Mouse (Mus musculus) midbrain, embryonic 11.5 days (tissue): ENCODE measurements around the gene Irs1. TPM values are rescaled to one million over a fixed set of nuclear protein-coding genes. Genes with fewer than 3 reads are reported as not detected.

Source experiments
- ATAC-seq: fragments of 200-750 bp; cut with Nextera tagmentation; 2 replicates; pipeline ENCODE4 v1.8.0; 2017; ENCODE audit warnings: moderate TSS enrichment, moderate library complexity; ENCODE audit not compliant: low FRiP score
- DNase-seq: peaks from one replicate; pipeline ENCODE4 v3.0.0; 2015; ENCODE audit warnings: low spot score; ENCODE audit errors: missing footprints
- H3K27ac ChIP-seq: fragments of 300-500 bp; sonication (generic); 2 replicates; pipeline ENCODE4 v1.5.1; 2014; ENCODE audit warnings: low read depth, low read length
- H3K27me3 ChIP-seq: fragments of 300-500 bp; sonication (generic); 2 replicates; pipeline ENCODE4 v1.6.1; 2014; ENCODE audit warnings: mild to moderate bottlenecking, low read length, moderate library complexity, mixed read lengths; ENCODE audit not compliant: control insufficient read depth, insufficient read depth
- H3K36me3 ChIP-seq: fragments of 300-500 bp; sonication (generic); 2 replicates; pipeline ENCODE4 v1.6.1; 2014; ENCODE audit warnings: mild to moderate bottlenecking, low read length, moderate library complexity, mixed read lengths; ENCODE audit not compliant: control insufficient read depth, insufficient read depth
- H3K4me1 ChIP-seq: fragments of 300-500 bp; sonication (generic); 2 replicates; pipeline ENCODE4 v1.6.1; 2014; ENCODE audit warnings: low read length; ENCODE audit not compliant: control insufficient read depth, insufficient read depth
- H3K4me2 ChIP-seq: fragments of 300-500 bp; sonication (generic); 2 replicates; pipeline ENCODE4 v1.6.1; 2014; ENCODE audit warnings: mild to moderate bottlenecking, moderate library complexity
- H3K4me3 ChIP-seq: fragments of 300-500 bp; sonication (generic); 2 replicates; pipeline ENCODE4 v1.5.1; 2014; ENCODE audit warnings: low read depth, low read length
- H3K9ac ChIP-seq: fragments of 300-500 bp; sonication (generic); 2 replicates; pipeline ENCODE4 v1.6.1; 2014; ENCODE audit warnings: low read length
- H3K9me3 ChIP-seq: fragments of 300-500 bp; sonication (generic); 2 replicates; pipeline ENCODE4 v1.6.1; 2016; ENCODE audit warnings: low read length; ENCODE audit not compliant: control insufficient read depth
- WGBS: fragments of 180-500 bp; shearing (Covaris S2); extraction: QIAGEN DNeasy Blood & Tissue Kit; methylation state at CpG from one replicate; pipeline ENCODE4 v1.1.7; 2014; 5-methylcytosine and 5-hydroxymethylcytosine counted together
- polyA plus RNA-seq: library from polyadenylated mRNA; unstranded; fragments of >200 nt; fragmentation: Nextera tagmentation; extraction: Ambion mirVana; gene quantifications from 2 replicates; pipeline ENCODE4 v1.2.1, GENCODE M21; 2014

The Irs1 gene
- polyA plus RNA-seq, result 5.3 and 5.9 TPM in 2 replicates

DNA sequence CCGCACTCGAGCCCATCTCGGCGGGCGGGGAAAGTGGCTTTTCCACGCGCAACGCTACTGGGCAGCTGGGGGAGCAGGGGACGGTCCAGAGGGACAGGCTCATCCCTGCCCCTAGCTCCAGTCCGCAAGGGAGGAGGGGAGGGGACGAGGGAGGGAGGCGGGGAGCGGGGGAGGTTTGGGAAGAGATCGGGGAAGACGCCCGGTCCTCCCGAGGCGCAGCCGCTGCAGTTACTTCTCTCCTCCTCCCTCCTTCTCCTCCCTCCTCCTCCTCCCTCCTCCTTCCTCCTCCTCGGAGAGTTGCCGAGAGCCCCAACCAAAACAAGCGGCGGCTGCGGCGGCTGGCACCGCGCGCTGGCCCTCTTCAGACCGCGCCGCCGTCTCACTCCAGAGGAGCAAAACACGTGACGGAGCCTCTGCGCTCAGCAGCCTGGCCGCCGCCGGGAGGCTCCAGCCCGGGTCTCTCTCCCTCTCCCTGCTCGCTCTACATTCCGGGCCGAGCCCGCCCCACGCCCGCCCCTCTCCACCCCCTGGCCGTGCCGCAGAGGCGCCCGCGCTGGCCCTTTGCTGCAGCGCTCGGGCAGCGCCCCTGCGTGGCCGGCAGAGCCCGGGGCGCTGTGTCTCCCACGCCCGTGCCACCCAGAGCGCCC, at the start of gene Irs1:
Gene Irs1, minus strand, starts transcription at position 266 of the 647 bp plus-strand sequence.
- peak within 1 kb of the TSS; percentile 80 for H3K9ac ChIP-seq
- H3K9me3 ChIP-seq, result no peaks in the 10 kb centered on the region; the same call in 1 of the 2 replicates
- peaks cover 33% of the 10 kb centered on the region for H3K4me1 ChIP-seq
- peaks cover 14% of the 10 kb centered on the region for H3K36me3 ChIP-seq
- peak; percentile 88 for ATAC-seq
- H3K4me3 ChIP-seq, result peak within 1 kb of the TSS; percentile 66
- WGBS, result under 1% methylated on average over 57 of the region's 60 CpGs
- peak within 1 kb of the TSS; percentile 83 for H3K4me2 ChIP-seq
- peak; percentile 98 for DNase-seq
- H3K27ac ChIP-seq, result peak within 1 kb of the TSS; percentile 93
- no peaks in the 10 kb centered on the region for H3K27me3 ChIP-seq

DNA sequence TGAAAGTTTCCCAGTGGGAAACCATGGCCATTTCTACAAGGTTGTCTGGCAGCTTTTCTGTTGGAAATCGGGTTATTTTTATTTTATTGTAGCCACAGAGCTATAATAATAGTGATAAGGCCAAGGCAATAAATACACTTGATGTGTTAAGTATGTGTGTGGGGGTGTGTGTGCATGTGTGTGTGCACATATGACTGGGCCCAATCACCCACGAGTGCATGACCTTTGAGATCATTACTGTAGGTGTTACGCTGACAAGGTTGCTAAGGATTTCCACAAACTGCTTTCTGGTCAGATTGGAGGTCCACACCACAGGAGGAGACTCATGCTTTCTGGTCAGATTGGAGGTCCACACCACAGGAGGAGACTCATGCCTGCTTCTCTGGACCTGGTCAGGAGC, 43.3 kb upstream of the Irs1 start:
- WGBS, result 93% methylated on average over 3 of the region's 3 CpGs

DNA sequence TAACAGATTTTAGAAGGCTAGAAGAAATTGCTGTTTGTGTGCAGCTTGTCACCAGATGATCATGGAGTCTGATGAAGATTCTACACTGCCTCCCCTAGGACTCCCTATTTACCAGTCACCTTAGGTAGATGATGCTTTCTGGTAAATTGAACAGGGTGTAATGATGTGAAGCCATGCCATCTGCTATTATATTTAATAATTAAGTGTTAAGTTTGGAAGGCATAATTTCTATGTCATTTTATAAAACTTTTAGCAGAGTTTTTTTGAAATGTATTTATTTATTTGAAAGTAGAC, 38.7 kb upstream of the Irs1 start:
- no peaks in the 10 kb centered on the region for H3K9me3 ChIP-seq
- no peaks in the 10 kb centered on the region for H3K27me3 ChIP-seq
- H3K36me3 ChIP-seq, result no peaks in the 10 kb centered on the region
- H3K4me1 ChIP-seq, result peaks cover 2% of the 10 kb centered on the region; the same call in 1 of the 2 replicates
- no peak for DNase-seq
- ATAC-seq, result peak; percentile 73
- no peak overlapping the region for H3K9ac ChIP-seq
- no peak overlapping the region for H3K4me3 ChIP-seq
- no peak overlapping the region for H3K4me2 ChIP-seq
- H3K27ac ChIP-seq, result no peak overlapping the region

More for the DNA sequence above, 43.3 kb upstream of the Irs1 start:
- H3K27me3 ChIP-seq, result no peaks in the 10 kb centered on the region
- H3K27ac ChIP-seq, result no peak overlapping the region
- H3K9ac ChIP-seq, result no peak overlapping the region
- no peaks in the 10 kb centered on the region for H3K36me3 ChIP-seq
- ATAC-seq (no peak), DNase-seq (peak; percentile 54)
- H3K4me1 ChIP-seq, result peaks cover 5% of the 10 kb centered on the region; the same call in 1 of the 2 replicates
- no peaks in the 10 kb centered on the region for H3K9me3 ChIP-seq
- no peak overlapping the region for H3K4me2 ChIP-seq
- no peak overlapping the region for H3K4me3 ChIP-seq

DNA sequence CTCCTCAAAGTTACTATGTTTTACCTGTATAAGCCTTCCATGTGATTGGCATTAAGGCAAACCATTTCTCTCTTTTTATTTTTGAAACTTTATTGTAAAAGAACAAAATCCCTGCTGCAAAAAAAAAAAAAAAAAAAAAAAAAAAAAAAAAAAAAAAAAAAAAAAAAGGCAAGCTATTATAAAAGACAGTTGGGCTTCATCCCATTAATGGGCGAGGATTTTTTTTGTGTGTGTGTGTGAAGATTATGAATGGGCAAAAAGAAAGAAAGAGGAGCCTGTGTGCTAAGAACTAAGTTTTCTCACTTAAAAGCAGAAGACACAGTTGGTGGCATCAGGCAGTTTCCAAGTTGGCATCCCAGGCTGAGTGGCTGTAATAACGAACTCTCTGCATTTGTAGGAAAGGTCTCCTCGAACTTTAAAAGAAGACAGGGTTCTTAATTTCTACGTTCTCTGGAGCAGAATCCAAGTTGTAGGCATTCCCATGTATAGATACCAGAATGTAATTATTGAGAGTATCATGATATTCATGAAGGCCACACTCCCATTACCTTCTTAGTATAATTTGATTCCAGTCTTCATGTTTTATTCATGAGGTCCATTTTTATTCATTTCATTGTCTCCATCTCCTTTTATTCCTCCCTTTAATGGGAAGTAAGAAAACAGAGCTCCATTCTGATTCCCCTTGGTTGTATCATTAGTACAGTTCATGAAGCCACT, 38.2 kb upstream of the Irs1 start:
- Histone ChIP-seq H3K9ac (no peak overlapping the region), H3K9me3 (no peaks in the 10 kb centered on the region), H3K4me2 (no peak overlapping the region), H3K27me3 (no peaks in the 10 kb centered on the region), H3K4me3 (no peak overlapping the region), H3K36me3 (no peaks in the 10 kb centered on the region), H3K27ac (no peak overlapping the region), H3K4me1 (peaks cover 2% of the 10 kb centered on the region; the same call in 1 of the 2 replicates)
- DNase-seq (no peak), ATAC-seq (peak; percentile 58)
- WGBS, result 60% methylated on average over 4 of the region's 4 CpGs

DNA sequence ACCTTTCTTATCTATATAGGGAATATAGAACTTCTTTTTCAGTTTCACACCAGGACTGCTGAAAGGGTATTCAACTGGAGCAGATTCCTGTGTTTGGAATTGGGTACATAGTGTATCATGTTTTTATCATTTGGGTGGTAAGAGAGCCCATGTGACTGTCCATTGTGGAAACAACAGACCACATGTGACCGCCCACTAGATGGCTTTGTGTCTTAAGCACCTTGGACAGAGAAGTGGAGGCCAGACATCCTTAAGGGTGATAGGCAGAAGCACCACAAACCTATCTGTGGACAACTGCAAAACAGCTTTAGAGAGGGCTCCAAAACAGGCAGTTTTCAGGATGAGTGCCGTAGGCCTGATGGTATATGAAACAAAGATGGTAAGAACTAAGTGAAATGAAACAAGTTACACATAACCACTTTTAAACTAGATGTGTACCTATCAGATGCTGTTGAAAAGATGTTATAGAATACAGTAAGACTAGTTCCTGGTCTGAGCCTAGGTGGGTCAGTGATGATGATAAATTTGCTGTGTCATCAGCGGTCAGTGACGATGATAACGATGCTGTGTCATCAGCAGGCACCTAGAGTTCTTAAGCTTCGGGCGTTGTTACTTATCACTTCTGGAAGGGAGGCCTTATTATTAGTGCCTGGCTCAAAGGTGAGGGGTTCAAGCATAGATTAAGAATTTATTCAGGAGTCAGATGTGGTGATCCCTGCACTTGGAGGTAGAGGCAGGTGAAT, 37.0 kb upstream of the Irs1 start:
- H3K4me1 ChIP-seq, result peaks cover 2% of the 10 kb centered on the region; the same call in 1 of the 2 replicates
- H3K27ac ChIP-seq, result no peak overlapping the region
- no peak overlapping the region for H3K9ac ChIP-seq
- WGBS, result 94% methylated on average over 7 of the region's 7 CpGs
- peak; percentile 64 for DNase-seq
- H3K27me3 ChIP-seq, result no peaks in the 10 kb centered on the region
- H3K4me2 ChIP-seq, result no peak overlapping the region
- H3K36me3 ChIP-seq, result no peaks in the 10 kb centered on the region
- no peak for ATAC-seq
- no peak overlapping the region for H3K4me3 ChIP-seq
- H3K9me3 ChIP-seq, result no peaks in the 10 kb centered on the region

DNA sequence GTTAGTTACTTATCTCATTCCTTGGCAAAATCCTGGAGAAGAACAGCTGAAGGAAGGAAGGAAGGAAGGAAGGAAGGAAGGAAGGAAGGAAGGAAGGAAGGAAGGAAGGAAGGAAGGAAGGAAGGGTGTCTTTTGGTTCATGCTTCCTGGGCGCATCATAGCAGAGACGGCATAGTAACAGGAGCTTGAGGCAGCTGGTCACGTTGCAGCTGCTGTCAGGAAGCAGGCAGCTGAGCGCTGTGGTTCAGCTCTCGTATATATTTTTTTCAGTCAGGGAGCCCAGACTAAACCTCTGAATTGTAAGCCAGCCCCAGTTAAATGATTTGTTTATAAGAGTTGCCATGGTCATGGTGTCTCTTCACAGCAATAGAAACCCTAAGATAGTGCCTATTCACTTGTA, 34.9 kb upstream of the Irs1 start:
- ATAC-seq (no peak), DNase-seq (no peak)
- Histone ChIP-seq H3K27me3 (no peaks in the 10 kb centered on the region), H3K4me1 (peaks cover 2% of the 10 kb centered on the region; the same call in 1 of the 2 replicates), H3K9me3 (no peaks in the 10 kb centered on the region), H3K4me2 (no peak overlapping the region), H3K36me3 (no peaks in the 10 kb centered on the region), H3K9ac (no peak overlapping the region), H3K4me3 (no peak overlapping the region), H3K27ac (no peak overlapping the region)
- WGBS, result 90% methylated on average over 5 of the region's 5 CpGs

DNA sequence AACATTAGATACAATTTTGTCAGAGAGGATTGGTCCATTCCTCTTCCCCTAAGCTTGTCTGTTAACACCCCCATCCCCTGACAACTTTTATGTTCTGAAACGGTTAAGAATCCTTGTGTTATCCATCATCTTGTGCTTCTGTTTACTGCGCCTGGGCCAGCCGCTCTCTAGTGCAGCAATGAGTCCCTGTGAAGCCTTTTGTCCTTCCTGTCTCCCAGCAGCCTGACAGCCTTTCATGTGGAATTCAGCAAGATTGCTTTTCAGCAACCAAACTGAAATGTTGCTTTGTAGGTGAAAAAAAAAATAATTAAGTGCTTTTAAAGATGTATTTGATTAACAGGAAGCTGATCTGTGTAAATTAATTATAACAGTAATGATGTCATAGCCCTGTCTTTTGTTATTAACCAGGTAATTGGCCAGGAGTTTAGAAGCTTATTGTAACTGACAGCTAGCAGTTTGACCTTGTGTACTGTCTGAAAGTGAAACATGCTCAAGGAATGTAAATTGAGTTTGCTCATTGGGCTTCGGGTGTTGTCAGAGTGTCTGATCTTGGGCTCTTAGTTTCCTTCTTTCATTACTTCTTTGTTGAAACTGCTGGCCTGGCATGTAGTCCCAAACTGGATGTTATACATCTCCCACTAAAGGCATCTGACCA, 33.0 kb upstream of the Irs1 start:
- no peak for ATAC-seq
- 42% methylated on average over 4 of the region's 4 CpGs for WGBS

DNA sequence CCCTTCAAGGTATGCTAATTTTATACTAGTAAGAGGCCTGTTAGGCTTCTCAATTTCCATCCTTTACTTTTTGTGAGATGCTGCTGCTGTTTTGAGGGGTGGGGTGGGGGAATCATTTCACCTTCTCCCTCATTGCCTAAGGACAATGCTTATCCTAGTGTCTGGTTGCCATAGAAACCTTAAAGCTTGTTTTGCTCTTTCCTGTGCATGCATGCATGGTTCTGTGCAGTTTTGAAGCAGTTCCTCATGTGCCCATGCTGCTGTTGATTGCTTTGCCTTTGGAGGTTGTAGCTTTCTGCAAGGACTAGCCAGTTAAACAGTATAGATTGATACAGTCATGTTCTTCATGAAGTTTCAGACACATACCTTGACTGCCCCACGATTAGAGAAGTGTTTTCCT, 30.2 kb upstream of the Irs1 start:
- 72% methylated on average over 1 of the region's 1 CpGs for WGBS
- ATAC-seq (no peak), DNase-seq (no peak)
- Histone ChIP-seq H3K36me3 (no peaks in the 10 kb centered on the region), H3K4me3 (no peak overlapping the region), H3K9ac (no peak overlapping the region), H3K4me1 (peaks cover 12% of the 10 kb centered on the region; the same call in 1 of the 2 replicates), H3K9me3 (no peaks in the 10 kb centered on the region), H3K27ac (no peak overlapping the region; the same call in 1 of the 2 replicates), H3K4me2 (no peak overlapping the region), H3K27me3 (no peaks in the 10 kb centered on the region)

More for the DNA sequence above, 33.0 kb upstream of the Irs1 start:
- Histone ChIP-seq H3K4me2 (no peak overlapping the region), H3K9ac (no peak overlapping the region), H3K9me3 (no peaks in the 10 kb centered on the region), H3K27ac (no peak overlapping the region), H3K27me3 (no peaks in the 10 kb centered on the region), H3K36me3 (no peaks in the 10 kb centered on the region), H3K4me1 (peaks cover 7% of the 10 kb centered on the region; the same call in 1 of the 2 replicates), H3K4me3 (no peak overlapping the region)
- DNase-seq, result no peak
